13 mouse cellular contexts compared by ENCODE assay signal in genomic region chr10:127016488-127016887, GRCm38 (mm10). TPM values are rescaled to one million over a fixed set of nuclear protein-coding genes. Genes with fewer than 3 reads are reported as not detected.
DNase-seq lines count a peak whose midpoint lies in the region; ATAC-seq and TF ChIP-seq lines count a peak whose summit lies in the region.
"Had no signal": no experiment of that assay in that cellular context is flagged by ENCODE, and none has a peak within 500 bp of the region (broad histone marks: within the 10 kb centered on the region; RNA-seq: fewer than 3 reads in every experiment).

No protein-coding gene starts in this region.

- no peaks in the 10 kb centered on the region for H3K36me3 ChIP-seq in forebrain, postnatal 0 days (ENCODE audit: insufficient read depth)
- H3K36me3 ChIP-seq in forebrain, embryonic 15.5 days, result no peaks in the 10 kb centered on the region
- no peaks in the 10 kb centered on the region for H3K36me3 ChIP-seq in kidney, postnatal 0 days (ENCODE audit: insufficient read depth, low read length)
- no peaks in the 10 kb centered on the region for H3K36me3 ChIP-seq in stomach, postnatal 0 days (ENCODE audit: control insufficient read depth, insufficient read depth, low read length)
- H3K36me3 ChIP-seq: embryonic facial prominence, embryonic 12.5 days; liver, embryonic 15.5 days had no signal

- H3K27me3 ChIP-seq in forebrain, postnatal 0 days (ENCODE audit: insufficient read depth, low read length), result no peaks in the 10 kb centered on the region
- H3K27me3 ChIP-seq in forebrain, embryonic 15.5 days, result no peaks in the 10 kb centered on the region
- H3K27me3 ChIP-seq in kidney, postnatal 0 days (ENCODE audit: insufficient read depth, low read length), result no peaks in the 10 kb centered on the region
- H3K27me3 ChIP-seq in stomach, postnatal 0 days (ENCODE audit: control insufficient read depth, insufficient read depth, low read length), result no peaks in the 10 kb centered on the region
- H3K27me3 ChIP-seq: embryonic facial prominence, embryonic 12.5 days; liver, embryonic 15.5 days; neural tube, embryonic 12.5 days had no signal

- WGBS in forebrain, postnatal 0 days, result 64% methylated on average over 5 of the region's 5 CpGs
- WGBS in forebrain, embryonic 15.5 days, result 61% methylated on average over 5 of the region's 5 CpGs
- WGBS in kidney, postnatal 0 days, result 55% methylated on average over 5 of the region's 5 CpGs
- WGBS in stomach, postnatal 0 days, result 45% methylated on average over 5 of the region's 5 CpGs

- ATAC-seq in forebrain, postnatal 0 days, result no peak
- ATAC-seq in forebrain, embryonic 15.5 days (replicated peaks), result no peak
- ATAC-seq in kidney, postnatal 0 days (replicated peaks; ENCODE audit: low FRiP score, low read depth), result no peak; the same call in 1 of the 2 replicates
- peak; percentile 59; the same call in 1 of the 2 replicates for ATAC-seq in stomach, postnatal 0 days (ENCODE audit: low FRiP score, low TSS enrichment)

- no peaks in the 10 kb centered on the region for H3K9me3 ChIP-seq in forebrain, postnatal 0 days (ENCODE audit: low read length)
- H3K9me3 ChIP-seq in forebrain, embryonic 15.5 days, result no peaks in the 10 kb centered on the region
- H3K9me3 ChIP-seq in kidney, postnatal 0 days (replicated peaks; ENCODE audit: low read length), result no peaks in the 10 kb centered on the region
- H3K9me3 ChIP-seq in stomach, postnatal 0 days (ENCODE audit: control insufficient read depth, low read length), result no peaks in the 10 kb centered on the region
- H3K9me3 ChIP-seq: embryonic facial prominence, embryonic 12.5 days; liver, embryonic 15.5 days; neural tube, embryonic 12.5 days had no signal

- H3K27ac ChIP-seq in forebrain, postnatal 0 days (ENCODE audit: low read depth, low read length), result no peak overlapping the region
- no peak overlapping the region for H3K27ac ChIP-seq in forebrain, embryonic 15.5 days (replicated peaks)
- H3K27ac ChIP-seq in kidney, postnatal 0 days, result no peak overlapping the region
- no peak overlapping the region for H3K27ac ChIP-seq in stomach, postnatal 0 days (replicated peaks)
- H3K27ac ChIP-seq: embryonic facial prominence, embryonic 12.5 days; liver, embryonic 15.5 days; neural tube, embryonic 12.5 days had no signal

- 0 out of 2 replicates have a peak, but pooled peaks have one; percentile 30 for TF ChIP-seq CTCF in forebrain, postnatal 0 days (IDR thresholded peaks at IDR 0.05; ENCODE audit: low read depth)
- peak; percentile 64 for TF ChIP-seq CTCF in kidney, postnatal 0 days (IDR thresholded peaks at IDR 0.05; ENCODE audit: low read depth)
- TF ChIP-seq CTCF in stomach, postnatal 0 days (IDR thresholded peaks at IDR 0.05; ENCODE audit: low read depth), result peak; percentile 71

- H3K9ac ChIP-seq in forebrain, postnatal 0 days, result no peak overlapping the region
- H3K9ac ChIP-seq in forebrain, embryonic 15.5 days (replicated peaks), result no peak overlapping the region
- no peak overlapping the region for H3K9ac ChIP-seq in kidney, postnatal 0 days (ENCODE audit: low read depth, low read length)
- no peak overlapping the region for H3K9ac ChIP-seq in stomach, postnatal 0 days (ENCODE audit: low read length)
- H3K9ac ChIP-seq: embryonic facial prominence, embryonic 12.5 days; liver, embryonic 15.5 days; neural tube, embryonic 12.5 days had no signal

- no peak for DNase-seq in forebrain, postnatal 0 days
- DNase-seq in thymus, postnatal 4 days, result peak; percentile 25
- DNase-seq in thymus, postnatal 0 days (ENCODE audit: low spot score), result no peak
- peak; percentile 47 for DNase-seq in kidney, postnatal 0 days (ENCODE audit: low spot score)
- DNase-seq in stomach, postnatal 0 days (ENCODE audit: low spot score), result peak; percentile 71
- DNase-seq in urinary bladder, postnatal 36 days (ENCODE audit: low spot score in 2 of 2), result no peak
- DNase-seq in ovary, postnatal 14 days (ENCODE audit: low spot score), result no peak
- DNase-seq: B cell, adult 2 months; gastrocnemius, postnatal 10 days had no signal

- no peaks in the 10 kb centered on the region for H3K4me1 ChIP-seq in forebrain, postnatal 0 days (ENCODE audit: insufficient read depth)
- no peaks in the 10 kb centered on the region for H3K4me1 ChIP-seq in forebrain, embryonic 15.5 days
- H3K4me1 ChIP-seq in kidney, postnatal 0 days (replicated peaks; ENCODE audit: insufficient read depth, low read length), result no peaks in the 10 kb centered on the region
- H3K4me1 ChIP-seq in stomach, postnatal 0 days (replicated peaks; ENCODE audit: control insufficient read depth, insufficient read depth), result no peaks in the 10 kb centered on the region
- H3K4me1 ChIP-seq: embryonic facial prominence, embryonic 12.5 days; liver, embryonic 15.5 days; neural tube, embryonic 12.5 days had no signal

- no peak overlapping the region for H3K4me2 ChIP-seq in forebrain, postnatal 0 days (ENCODE audit: low read depth)
- no peak overlapping the region for H3K4me2 ChIP-seq in forebrain, embryonic 15.5 days (replicated peaks)
- H3K4me2 ChIP-seq in kidney, postnatal 0 days (ENCODE audit: low read length), result no peak overlapping the region
- H3K4me2 ChIP-seq in stomach, postnatal 0 days (replicated peaks; ENCODE audit: low read depth), result no peak overlapping the region
- H3K4me2 ChIP-seq: embryonic facial prominence, embryonic 12.5 days; liver, embryonic 15.5 days; neural tube, embryonic 12.5 days had no signal

- no peak overlapping the region for H3K4me3 ChIP-seq in forebrain, postnatal 0 days (ENCODE audit: low read depth, low read length)
- H3K4me3 ChIP-seq in forebrain, embryonic 15.5 days, result no peak overlapping the region
- H3K4me3 ChIP-seq in kidney, postnatal 0 days (replicated peaks; ENCODE audit: low read depth, low read length), result no peak overlapping the region
- no peak overlapping the region for H3K4me3 ChIP-seq in stomach, postnatal 0 days (ENCODE audit: low read depth, low read length)
- H3K4me3 ChIP-seq: embryonic facial prominence, embryonic 12.5 days; liver, embryonic 15.5 days; neural tube, embryonic 12.5 days had no signal

- no peak for TF ChIP-seq EP300 in stomach, postnatal 0 days (optimal IDR thresholded peaks at IDR 0.05)

RNA-seq across cellular contexts. Expression of gene Tsfm, which starts 14.2 kb away (rescaled TPM):
- total RNA-seq in forebrain, postnatal 0 days (2014; rRNA removed), result 39.2 and 55.6 TPM in 2 replicates
- 45.8 and 52.1 TPM in 2 replicates for polyA plus RNA-seq in forebrain, postnatal 0 days (2015; fragmentation: Nextera tagmentation; extraction: Ambion mirVana)
- 67.3 and 70.6 TPM in 2 replicates for polyA plus RNA-seq in forebrain, embryonic 15.5 days (2015; fragmentation: Nextera tagmentation; extraction: Ambion mirVana)
- 74.9 and 75.8 TPM in 2 replicates for polyA plus RNA-seq in thymus, postnatal 0 days (2015; fragmentation: Nextera tagmentation; extraction: Ambion mirVana)
- polyA plus RNA-seq in kidney, postnatal 0 days (2015; fragmentation: Nextera tagmentation; extraction: Ambion mirVana), result 97.3 and 109 TPM in 2 replicates
- polyA plus RNA-seq in stomach, postnatal 0 days (2015; fragmentation: Nextera tagmentation; extraction: Ambion mirVana), result 58.9 and 61.3 TPM in 2 replicates

RNA-seq across cellular contexts. Expression of gene Avil, which starts 16.0 kb away (rescaled TPM):
- 0.08 and 0.67 TPM in 2 replicates for total RNA-seq in forebrain, postnatal 0 days (2014; rRNA removed)
- polyA plus RNA-seq in forebrain, postnatal 0 days (2015; fragmentation: Nextera tagmentation; extraction: Ambion mirVana), result 0.18 and 0.24 TPM in 2 replicates
- 0.26 and 0.45 TPM in 2 replicates for polyA plus RNA-seq in forebrain, embryonic 15.5 days (2015; fragmentation: Nextera tagmentation; extraction: Ambion mirVana)
- 0.98 and 1.0 TPM in 2 replicates for polyA plus RNA-seq in thymus, postnatal 0 days (2015; fragmentation: Nextera tagmentation; extraction: Ambion mirVana)
- polyA plus RNA-seq in kidney, postnatal 0 days (2015; fragmentation: Nextera tagmentation; extraction: Ambion mirVana), result 0.07 and 0.10 TPM in 2 replicates
- polyA plus RNA-seq in stomach, postnatal 0 days (2015; fragmentation: Nextera tagmentation; extraction: Ambion mirVana), result 10.7 and 12.3 TPM in 2 replicates

RNA-seq across cellular contexts. Expression of gene Mettl1, which starts 24.7 kb away (rescaled TPM):
- total RNA-seq in forebrain, postnatal 0 days (2014; rRNA removed), result 9.2 and 10.9 TPM in 2 replicates
- polyA plus RNA-seq in forebrain, postnatal 0 days (2015; fragmentation: Nextera tagmentation; extraction: Ambion mirVana), result 16.1 and 21.0 TPM in 2 replicates
- 20.6 and 22.7 TPM in 2 replicates for polyA plus RNA-seq in forebrain, embryonic 15.5 days (2015; fragmentation: Nextera tagmentation; extraction: Ambion mirVana)
- polyA plus RNA-seq in thymus, postnatal 0 days (2015; fragmentation: Nextera tagmentation; extraction: Ambion mirVana), result 24.7 and 25.5 TPM in 2 replicates
- 37.4 and 40.2 TPM in 2 replicates for polyA plus RNA-seq in kidney, postnatal 0 days (2015; fragmentation: Nextera tagmentation; extraction: Ambion mirVana)
- 32.4 and 36.8 TPM in 2 replicates for polyA plus RNA-seq in stomach, postnatal 0 days (2015; fragmentation: Nextera tagmentation; extraction: Ambion mirVana)

RNA-seq across cellular contexts. Expression of gene Eef1akmt3, which starts 24.8 kb away (rescaled TPM):
- total RNA-seq in forebrain, postnatal 0 days (2014; rRNA removed), result 0.14 TPM in 1 of 2 replicates, not detected in the other
- 0.08 and 0.15 TPM in 2 replicates for polyA plus RNA-seq in forebrain, postnatal 0 days (2015; fragmentation: Nextera tagmentation; extraction: Ambion mirVana)
- polyA plus RNA-seq in forebrain, embryonic 15.5 days (2015; fragmentation: Nextera tagmentation; extraction: Ambion mirVana), result 0.14 and 0.28 TPM in 2 replicates
- polyA plus RNA-seq in thymus, postnatal 0 days (2015; fragmentation: Nextera tagmentation; extraction: Ambion mirVana), result 0.08 TPM in 1 of 2 replicates, not detected in the other
- 0.89 and 1.3 TPM in 2 replicates for polyA plus RNA-seq in kidney, postnatal 0 days (2015; fragmentation: Nextera tagmentation; extraction: Ambion mirVana)
- polyA plus RNA-seq in stomach, postnatal 0 days (2015; fragmentation: Nextera tagmentation; extraction: Ambion mirVana), result 1.2 and 1.3 TPM in 2 replicates

RNA-seq across cellular contexts. Expression of gene Cyp27b1, which starts 31.6 kb away (rescaled TPM):
- 0.08 and 0.33 TPM in 2 replicates for total RNA-seq in forebrain, postnatal 0 days (2014; rRNA removed)
- 0.11 TPM in 2 replicates for polyA plus RNA-seq in forebrain, postnatal 0 days (2015; fragmentation: Nextera tagmentation; extraction: Ambion mirVana)
- polyA plus RNA-seq in forebrain, embryonic 15.5 days (2015; fragmentation: Nextera tagmentation; extraction: Ambion mirVana), result 0.11 and 0.15 TPM in 2 replicates
- 0.05 and 0.09 TPM in 2 replicates for polyA plus RNA-seq in thymus, postnatal 0 days (2015; fragmentation: Nextera tagmentation; extraction: Ambion mirVana)
- 38.9 and 58.0 TPM in 2 replicates for polyA plus RNA-seq in kidney, postnatal 0 days (2015; fragmentation: Nextera tagmentation; extraction: Ambion mirVana)
- 0.13 TPM in 1 of 2 replicates, not detected in the other for polyA plus RNA-seq in stomach, postnatal 0 days (2015; fragmentation: Nextera tagmentation; extraction: Ambion mirVana)
- polyA plus RNA-seq: liver, embryonic 15.5 days had no signal

Comparison
In these comparisons a context has a peak if more than half of its experiments do, and no peak if none do; other contexts are left out.
1. DNase-seq: peak in thymus, postnatal 4 days (single experiment), kidney, postnatal 0 days (single experiment) and stomach, postnatal 0 days (single experiment); none in forebrain, postnatal 0 days (single experiment), thymus, postnatal 0 days (single experiment), urinary bladder, postnatal 36 days (0 of 2) and ovary, postnatal 14 days (single experiment).
2. Peak in every context shown above with its lines, with median percentiles within 50 percentile points of each other: CTCF ChIP-seq.